Mouse (Mus musculus) embryonic fibroblast, embryonic 13.5 days (primary cell): Measurements from ENCODE around the gene Synpo2. TPM values are rescaled to one million over a fixed set of nuclear protein-coding genes. Genes with fewer than 3 reads are reported as not detected.

Experiments used
- H3K27ac ChIP-seq: 2 replicates; pipeline ENCODE4 v1.5.1; 2012; ENCODE audit warnings: low read length, control low read depth, inconsistent platforms; ENCODE audit not compliant: insufficient read depth
- H3K4me1 ChIP-seq: 2 replicates; pipeline ENCODE4 v1.6.1; 2011; ENCODE audit warnings: low read length; ENCODE audit not compliant: control insufficient read depth, insufficient read depth
- H3K4me3 ChIP-seq: 2 replicates; pipeline ENCODE4 v1.5.1; 2011; ENCODE audit warnings: mild to moderate bottlenecking, control low read depth, low read length; ENCODE audit not compliant: insufficient read depth
- CTCF ChIP-seq: IDR thresholded peaks from 2 replicates; pipeline ENCODE4 v1.5.1; 2011; ENCODE audit warnings: mild to moderate bottlenecking, control low read depth, low read length, moderate library complexity, borderline replicate concordance; ENCODE audit not compliant: insufficient read depth
- POLR2A ChIP-seq: IDR thresholded peaks from 2 replicates; pipeline ENCODE4 v1.6.1; 2011; ENCODE audit warnings: low read depth, mild to moderate bottlenecking, control low read depth, low read length, moderate library complexity
- polyA plus RNA-seq: library from polyadenylated mRNA; stranded (reverse); fragments of >200 nt; gene quantifications from 2 replicates; pipeline ENCODE4 v1.2.4, GENCODE M21; 2011; ENCODE audit warnings: low read depth; ENCODE audit not compliant: missing spikeins, insufficient read length

Gene Synpo2
- polyA plus RNA-seq, 1 experiment = 6.2 TPM

- TF ChIP-seq CTCF (no peak), POLR2A (no peak)
- Histone ChIP-seq H3K27ac (peak overlapping the region; percentile 41; the same call in 1 of the 2 replicates), H3K4me1 (peaks cover 3% of the 10 kb centered on the region; the same call in 1 of the 2 replicates), H3K4me3 (no peak overlapping the region)
Observed at GRCm38 (mm10) chr3:123150523-123151135, 85.3 kb downstream of the Synpo2 start.

GRCm38 (mm10) chr3:123149380-123150162, 86.4 kb downstream of the Synpo2 start:
- TF ChIP-seq CTCF (no peak), POLR2A (no peak)
- no peak overlapping the region for H3K27ac ChIP-seq
- no peak overlapping the region for H3K4me3 ChIP-seq
- H3K4me1 ChIP-seq = peaks cover 3% of the 10 kb centered on the region; the same call in 1 of the 2 replicates

DNA sequence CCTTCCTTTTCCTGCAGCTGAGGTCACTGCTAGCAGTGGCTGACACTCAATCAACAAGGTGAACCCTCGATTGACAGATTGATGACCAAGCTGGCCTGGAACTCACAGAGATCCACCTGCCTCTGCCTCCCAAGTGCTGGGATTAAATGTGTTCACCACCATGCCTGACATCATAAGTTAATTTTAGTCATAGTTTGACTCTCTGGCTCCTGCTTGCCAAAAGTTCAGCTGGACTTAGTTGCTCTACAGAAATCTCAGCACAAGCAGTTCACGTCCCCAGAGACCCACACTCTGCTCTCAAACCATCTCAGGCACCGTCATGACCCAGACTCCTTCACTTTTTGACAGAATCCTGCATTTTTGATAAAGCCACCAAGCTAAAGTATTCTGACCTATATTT, 87.3 kb downstream of the Synpo2 start:
- Histone ChIP-seq H3K4me3 (no peak overlapping the region), H3K27ac (no peak overlapping the region), H3K4me1 (peaks cover 3% of the 10 kb centered on the region; the same call in 1 of the 2 replicates)
- TF ChIP-seq POLR2A (no peak), CTCF (no peak)

DNA sequence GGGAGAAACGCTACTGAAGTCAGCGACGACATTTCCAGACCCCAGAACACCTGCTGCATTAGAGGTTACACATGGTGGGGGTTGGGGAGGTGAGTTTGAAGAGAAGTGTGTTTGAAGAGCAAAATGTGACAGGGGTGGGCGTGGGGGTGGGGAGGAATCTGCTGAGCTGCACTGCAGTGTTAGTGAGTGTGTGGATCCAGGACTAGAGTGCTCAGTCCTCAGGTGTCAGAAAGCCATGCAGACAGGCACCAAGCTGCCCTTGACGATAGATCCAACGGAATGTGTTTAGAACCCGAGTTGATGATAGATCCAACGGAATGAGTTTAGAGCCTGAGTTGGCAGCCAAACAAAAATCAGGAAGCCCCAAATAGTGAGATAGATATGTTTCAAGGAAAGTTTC, 89.4 kb downstream of the Synpo2 start:
- TF ChIP-seq POLR2A = no peak
- TF ChIP-seq CTCF = no peak
- no peak overlapping the region for H3K4me3 ChIP-seq
- H3K4me1 ChIP-seq = peaks cover 3% of the 10 kb centered on the region; the same call in 1 of the 2 replicates
- no peak overlapping the region for H3K27ac ChIP-seq

- TF ChIP-seq POLR2A (no peak), CTCF (no peak)
- peaks cover 3% of the 10 kb centered on the region; the same call in 1 of the 2 replicates for H3K4me1 ChIP-seq
- H3K4me3 ChIP-seq = no peak overlapping the region
- H3K27ac ChIP-seq = no peak overlapping the region
Observed at GRCm38 (mm10) chr3:123145942-123146341, 90.0 kb downstream of the Synpo2 start.

DNA sequence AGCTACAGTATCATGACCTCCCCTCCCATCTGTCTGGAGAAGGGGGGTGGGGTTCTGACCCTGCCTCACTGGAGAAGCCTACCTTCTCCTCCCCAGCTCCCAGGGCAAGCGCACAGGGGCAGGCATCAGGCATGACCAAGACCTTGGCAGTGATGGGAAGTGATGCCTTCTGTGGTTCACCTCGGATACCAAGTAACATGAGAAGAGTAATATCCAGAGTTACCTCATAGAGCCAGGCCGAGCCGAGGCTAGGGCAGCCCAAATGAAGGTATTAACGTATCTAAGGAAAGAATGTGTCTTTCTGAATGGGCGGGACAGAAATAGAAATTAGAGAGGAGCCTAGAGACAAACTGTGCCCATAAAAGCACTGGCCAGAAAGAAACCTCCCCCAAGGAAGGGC, 92.5 kb downstream of the Synpo2 start:
- H3K4me1 ChIP-seq = peaks cover 2% of the 10 kb centered on the region
- no peak overlapping the region for H3K27ac ChIP-seq
- TF ChIP-seq CTCF (no peak), POLR2A (no peak)
- H3K4me3 ChIP-seq = no peak overlapping the region

DNA sequence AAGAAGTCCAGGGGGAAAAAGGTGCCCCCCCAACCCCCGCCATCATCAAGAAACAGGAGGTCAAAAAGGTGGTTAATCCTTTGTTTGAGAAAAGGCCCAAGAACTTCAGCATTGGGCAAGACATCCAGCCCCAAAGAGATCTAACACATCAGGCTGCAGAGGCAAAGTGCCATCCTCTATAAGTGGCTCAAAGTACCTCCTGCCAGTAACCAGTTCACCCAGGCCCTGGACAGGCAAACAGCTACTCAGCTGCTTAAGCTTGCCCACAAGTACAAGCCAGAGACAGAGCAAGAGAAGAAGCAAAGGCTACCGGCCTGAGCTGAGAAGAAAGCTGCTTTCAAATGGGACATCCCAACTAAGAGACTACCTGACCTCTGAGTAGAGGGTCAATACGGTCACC, 93.7 kb downstream of the Synpo2 start:
- TF ChIP-seq CTCF (no peak), POLR2A (no peak)
- no peak overlapping the region for H3K27ac ChIP-seq
- H3K4me3 ChIP-seq = no peak overlapping the region
- peaks cover 6% of the 10 kb centered on the region for H3K4me1 ChIP-seq

DNA sequence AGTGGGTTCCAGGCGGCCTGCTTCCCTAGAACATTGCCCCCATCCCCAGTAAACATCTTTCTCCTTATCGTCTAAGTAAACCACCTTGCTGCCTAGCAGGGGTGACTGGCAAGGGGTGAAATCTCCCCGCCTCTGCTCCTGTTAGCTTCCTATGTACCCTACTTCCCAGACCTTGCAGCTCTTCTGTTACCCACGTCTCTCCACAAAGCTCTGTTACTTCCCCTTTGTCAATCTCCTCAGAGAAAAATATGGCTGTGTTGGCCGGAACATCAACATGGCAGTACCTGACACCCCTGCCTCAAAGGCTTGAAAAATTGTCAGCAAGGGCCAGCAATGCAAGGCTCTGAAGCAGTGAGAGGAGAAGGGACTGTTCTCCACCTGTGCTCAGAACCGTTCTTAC, 94.9 kb downstream of the Synpo2 start:
- H3K27ac ChIP-seq = no peak overlapping the region
- no peak overlapping the region for H3K4me3 ChIP-seq
- peaks cover 6% of the 10 kb centered on the region for H3K4me1 ChIP-seq
- TF ChIP-seq CTCF (no peak), POLR2A (no peak)

- no peak for TF ChIP-seq POLR2A
- TF ChIP-seq CTCF = no peak
- no peak overlapping the region for H3K27ac ChIP-seq
- H3K4me3 ChIP-seq = no peak overlapping the region
- peaks cover 6% of the 10 kb centered on the region for H3K4me1 ChIP-seq
Observed at GRCm38 (mm10) chr3:123140134-123140533, 95.8 kb downstream of the Synpo2 start.

- H3K4me1 ChIP-seq = peaks cover 6% of the 10 kb centered on the region
- H3K27ac ChIP-seq = no peak overlapping the region
- TF ChIP-seq CTCF (no peak), POLR2A (no peak)
- H3K4me3 ChIP-seq = no peak overlapping the region
Observed at GRCm38 (mm10) chr3:123139619-123140018, 96.3 kb downstream of the Synpo2 start.
